Comparison of ENCODE assay signal across 8 mouse cellular contexts in the genomic region with DNA sequence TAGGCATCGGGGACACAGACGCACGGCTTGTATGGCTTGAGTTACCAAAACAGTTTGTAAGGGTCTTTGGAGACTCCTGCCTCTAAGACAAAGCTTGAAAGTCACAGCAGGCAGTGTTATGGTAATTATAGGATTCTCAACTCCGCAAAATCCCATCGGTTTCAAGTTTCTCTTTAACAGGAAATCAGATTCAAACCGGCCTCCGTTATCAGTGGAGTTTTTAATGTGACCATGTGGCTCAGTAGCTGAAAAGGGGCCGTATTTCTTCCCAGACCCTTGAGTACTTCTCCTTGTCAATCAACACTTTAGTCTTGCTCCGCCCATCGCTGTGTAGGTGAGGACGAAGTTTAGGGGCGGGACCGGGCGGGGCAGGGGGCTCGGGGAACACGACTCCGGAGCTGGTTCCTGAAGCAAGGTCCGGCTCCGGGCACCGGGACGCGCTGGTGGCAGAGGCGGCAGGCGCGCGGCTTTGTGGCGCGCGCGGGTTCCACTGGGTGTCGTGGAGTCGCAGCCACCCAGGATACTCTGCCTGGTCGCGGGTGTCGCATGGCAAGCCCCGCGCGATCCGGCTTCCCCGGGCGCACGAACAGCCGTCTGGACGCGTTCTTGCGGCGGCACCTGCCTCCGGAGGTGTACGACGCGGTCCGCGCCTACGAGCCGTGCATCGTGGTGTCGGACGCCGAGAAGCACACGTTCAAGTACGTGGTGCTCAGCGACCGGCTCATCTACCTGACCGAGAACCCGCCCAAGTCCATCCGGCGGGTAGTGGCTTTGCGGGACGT. TPM values are rescaled to one million over a fixed set of nuclear protein-coding genes. Genes with fewer than 3 reads are reported as not detected.
A peak's percentile ranks its signal among the peaks of the same experiment; 100 is the strongest.
DNase-seq lines count a peak whose midpoint lies in the region; ATAC-seq and TF ChIP-seq lines count a peak whose summit lies in the region.

Gene D930020B18Rik (plus strand): TSS at position 317 of the 782 bp plus-strand sequence.

- ATAC-seq in heart, embryonic 16.5 days (replicated peaks; ENCODE audit: extremely low read depth, insufficient read depth, low FRiP score), result no peak
- peak; percentile 45; the same call in 1 of the 2 replicates for ATAC-seq in limb, embryonic 13.5 days (ENCODE audit: low FRiP score, low read depth)
- ATAC-seq in midbrain, embryonic 13.5 days, result peak; percentile 51

- H3K4me2 ChIP-seq in heart, embryonic 16.5 days (ENCODE audit: low read depth, low read length), result peak within 1 kb of the TSS; percentile 99
- peak within 1 kb of the TSS; percentile 98 for H3K4me2 ChIP-seq in limb, embryonic 13.5 days (replicated peaks)
- peak within 1 kb of the TSS; percentile 92 for H3K4me2 ChIP-seq in midbrain, embryonic 13.5 days (replicated peaks)

- H3K4me3 ChIP-seq in thymus, adult 2 months (ENCODE audit: control insufficient read depth, insufficient read depth, low read length), result peak within 1 kb of the TSS; percentile 24
- H3K4me3 ChIP-seq in heart, embryonic 16.5 days (ENCODE audit: low read length), result peak within 1 kb of the TSS; percentile 69
- peak within 1 kb of the TSS; percentile 62 for H3K4me3 ChIP-seq in limb, embryonic 13.5 days
- peak within 1 kb of the TSS; percentile 51 for H3K4me3 ChIP-seq in midbrain, embryonic 13.5 days (replicated peaks)

- H3K9me3 ChIP-seq in heart, embryonic 16.5 days (replicated peaks; ENCODE audit: control insufficient read depth, low read length), result no peaks in the 10 kb centered on the region
- no peaks in the 10 kb centered on the region for H3K9me3 ChIP-seq in limb, embryonic 13.5 days
- no peaks in the 10 kb centered on the region for H3K9me3 ChIP-seq in midbrain, embryonic 13.5 days

- peak; percentile 16 for DNase-seq in thymus, adult 2 months
- DNase-seq in thymus, adult 18-20 months, result no peak
- peak; percentile 21 to 31 for DNase-seq in cerebellum, postnatal 10 days
- no peak for DNase-seq in c-Kit-positive CD71-positive TER-119-positive erythroid progenitor cells, embryonic 14.5 days (ENCODE audit: low spot score)
- DNase-seq in gastrocnemius, postnatal 25 days, result no peak

- peaks cover 7% of the 10 kb centered on the region; the same call in 1 of the 2 replicates for H3K4me1 ChIP-seq in thymus, adult 2 months (replicated peaks; ENCODE audit: control insufficient read depth, insufficient read depth, low read length)
- H3K4me1 ChIP-seq in heart, embryonic 16.5 days (ENCODE audit: control insufficient read depth, insufficient read depth, low read length), result peaks cover 10% of the 10 kb centered on the region
- H3K4me1 ChIP-seq in limb, embryonic 13.5 days, result peaks cover 18% of the 10 kb centered on the region
- peaks cover 19% of the 10 kb centered on the region for H3K4me1 ChIP-seq in midbrain, embryonic 13.5 days (replicated peaks)

- H3K9ac ChIP-seq in heart, embryonic 16.5 days (ENCODE audit: low read length), result peak within 1 kb of the TSS; percentile 72
- H3K9ac ChIP-seq in limb, embryonic 13.5 days, result peak within 1 kb of the TSS; percentile 63
- peak within 1 kb of the TSS; percentile 63 for H3K9ac ChIP-seq in midbrain, embryonic 13.5 days (replicated peaks)

- no peaks in the 10 kb centered on the region for H3K36me3 ChIP-seq in thymus, adult 2 months (ENCODE audit: control insufficient read depth, insufficient read depth, low read length)
- no peaks in the 10 kb centered on the region for H3K36me3 ChIP-seq in heart, embryonic 16.5 days (ENCODE audit: control insufficient read depth, insufficient read depth)
- H3K36me3 ChIP-seq in limb, embryonic 13.5 days, result no peaks in the 10 kb centered on the region
- H3K36me3 ChIP-seq in midbrain, embryonic 13.5 days, result no peaks in the 10 kb centered on the region

- TF ChIP-seq CTCF in thymus, adult 2 months (IDR thresholded peaks at IDR 0.05; ENCODE audit: borderline replicate concordance, control insufficient read depth, extremely low read depth, insufficient read depth, low read length, poor library complexity), result no peak

- no peak within 1 kb of the TSS for H3K27ac ChIP-seq in thymus, adult 2 months (ENCODE audit: control insufficient read depth, insufficient read depth, low read length)
- no peak within 1 kb of the TSS for H3K27ac ChIP-seq in heart, embryonic 16.5 days (ENCODE audit: low read length)
- no peak within 1 kb of the TSS for H3K27ac ChIP-seq in limb, embryonic 13.5 days
- H3K27ac ChIP-seq in midbrain, embryonic 13.5 days, result no peak within 1 kb of the TSS

- no peak for TF ChIP-seq POLR2A in thymus, adult 2 months (IDR thresholded peaks at IDR 0.05; ENCODE audit: control insufficient read depth, extremely low read depth, insufficient read depth, low read length, poor library complexity)

- under 1% methylated on average over 69 of the region's 69 CpGs for WGBS in thymus, adult 2 months
- under 1% methylated on average over 69 of the region's 69 CpGs for WGBS in heart, embryonic 16.5 days
- whole genome bisulfite sequencing in limb, embryonic 13.5 days, result under 1% methylated on average over 69 of the region's 69 CpGs
- under 1% methylated on average over 69 of the region's 69 CpGs for WGBS in midbrain, embryonic 13.5 days

- H3K27me3 ChIP-seq in thymus, adult 2 months (ENCODE audit: control insufficient read depth, insufficient read depth, low read length), result peaks cover 8% of the 10 kb centered on the region; the same call in 1 of the 2 replicates
- peaks cover 19% of the 10 kb centered on the region for H3K27me3 ChIP-seq in heart, embryonic 16.5 days (ENCODE audit: control insufficient read depth, insufficient read depth, low read length)
- peaks cover 13% of the 10 kb centered on the region for H3K27me3 ChIP-seq in limb, embryonic 13.5 days
- peaks cover 40% of the 10 kb centered on the region for H3K27me3 ChIP-seq in midbrain, embryonic 13.5 days

RNA-seq across cellular contexts. Expression of gene D930020B18Rik, which starts in this region (rescaled TPM):
- polyA plus RNA-seq in thymus, adult 2 months (2012; rRNA removed), result 0.04 and 0.22 TPM in 2 replicates
- 0.05 and 0.14 TPM in 2 replicates for polyA plus RNA-seq in heart, embryonic 16.5 days (2015; fragmentation: Nextera tagmentation; extraction: Ambion mirVana)
- 1.2 TPM in 2 replicates for polyA plus RNA-seq in limb, embryonic 13.5 days (2015; fragmentation: Nextera tagmentation; extraction: Ambion mirVana)
- polyA plus RNA-seq in midbrain, embryonic 13.5 days (2015; fragmentation: Nextera tagmentation; extraction: Ambion mirVana), result 0.15 and 0.19 TPM in 2 replicates
- not detected for total RNA-seq in gastrocnemius, postnatal 25 days (2021)

Comparison
In these comparisons a context has a peak if more than half of its experiments do, and no peak if none do; other contexts are left out.
1. Peak in DNase-seq and H3K4me3 ChIP-seq in thymus, adult 2 months; RNA of the gene not detected or under 1 TPM.
2. Peak in ATAC-seq, H3K4me3 ChIP-seq, H3K9ac ChIP-seq and H3K4me2 ChIP-seq in midbrain, embryonic 13.5 days; RNA of the gene not detected or under 1 TPM.
3. DNase-seq: peak in cerebellum, postnatal 10 days (2 of 2); none in thymus, adult 18-20 months (0 of 2), c-Kit-positive CD71-positive TER-119-positive erythroid progenitor cells, embryonic 14.5 days (single experiment) and gastrocnemius, postnatal 25 days (single experiment).
4. Peak in every context shown above with its lines, with median percentiles within 50 percentile points of each other: H3K4me3 ChIP-seq, H3K4me2 ChIP-seq and H3K9ac ChIP-seq.